Mouse (Mus musculus) midbrain, postnatal 0 days (tissue): ENCODE data around the gene Gper1. TPM values are rescaled to one million over a fixed set of nuclear protein-coding genes. Genes with fewer than 3 reads are reported as not detected.

Source experiments
- ATAC-seq: fragments of 200-750 bp; cut with Nextera tagmentation; 2 replicates; pipeline ENCODE4 v1.8.0; 2017; ENCODE audit warnings: moderate number of reproducible peaks, mild to moderate bottlenecking, moderate TSS enrichment, moderate library complexity; ENCODE audit not compliant: low FRiP score
- DNase-seq: peaks from one replicate; pipeline ENCODE4 v3.0.0-alpha.2; 2015; ENCODE audit warnings: low spot score
- H3K27ac ChIP-seq: fragments of 300-500 bp; sonication (generic); 2 replicates; pipeline ENCODE4 v1.5.1; 2014; ENCODE audit warnings: low read depth, mild to moderate bottlenecking, low read length, mixed read lengths
- H3K27me3 ChIP-seq: fragments of 300-500 bp; sonication (generic); 2 replicates; pipeline ENCODE4 v1.6.1; 2014; ENCODE audit warnings: low read length, control low read depth, mixed read lengths; ENCODE audit not compliant: insufficient read depth
- H3K36me3 ChIP-seq: fragments of 300-500 bp; sonication (generic); 2 replicates; pipeline ENCODE4 v1.6.1; 2014; ENCODE audit warnings: low read length, control low read depth, mixed read lengths; ENCODE audit not compliant: insufficient read depth
- H3K4me1 ChIP-seq: fragments of 300-500 bp; sonication (generic); 2 replicates; pipeline ENCODE4 v1.6.1; 2014; ENCODE audit warnings: mild to moderate bottlenecking, control low read depth, antibody characterized with exemption, low read length, mixed read lengths; ENCODE audit not compliant: insufficient read depth
- H3K4me2 ChIP-seq: fragments of 300-500 bp; sonication (generic); 2 replicates; pipeline ENCODE4 v1.6.1; 2014; ENCODE audit warnings: low read depth, mild to moderate bottlenecking, low read length, mixed read lengths; ENCODE audit not compliant: poor library complexity, severe bottlenecking
- H3K4me3 ChIP-seq: fragments of 300-500 bp; sonication (generic); 2 replicates; pipeline ENCODE4 v1.5.1; 2014; ENCODE audit warnings: low read depth, mild to moderate bottlenecking, low read length, moderate library complexity
- H3K9ac ChIP-seq: fragments of 300-500 bp; sonication (generic); replicated peaks from 2 replicates; pipeline ENCODE4 v1.6.1; 2014; ENCODE audit warnings: mild to moderate bottlenecking, low read length, moderate library complexity, mixed read lengths; ENCODE audit not compliant: poor library complexity, severe bottlenecking
- H3K9me3 ChIP-seq: fragments of 300-500 bp; sonication (generic); 2 replicates; pipeline ENCODE4 v1.6.1; 2016; ENCODE audit warnings: low read length, control low read depth
- CTCF ChIP-seq: IDR thresholded peaks from 2 replicates; pipeline ENCODE4 v1.5.1; 2016; ENCODE audit warnings: antibody characterized with exemption, mild to moderate bottlenecking
- WGBS: fragments of 180-500 bp; shearing (Covaris S2); extraction: QIAGEN DNeasy Blood & Tissue Kit; methylation state at CpG from one replicate; pipeline ENCODE4 v1.1.7; 2014; 5-methylcytosine and 5-hydroxymethylcytosine counted together
- polyA plus RNA-seq: library from polyadenylated mRNA; unstranded; fragments of >200 nt; fragmentation: Nextera tagmentation; extraction: Ambion mirVana; gene quantifications from 2 replicates; pipeline ENCODE4 v1.2.1, GENCODE M21; 2015
- total RNA-seq: library from RNA; depleted of rRNA; stranded (reverse); fragments of >200 nt; gene quantifications from 2 replicates; pipeline ENCODE4 v1.2.3, GENCODE M21; 2014

Gene Gper1
- total and polyA plus RNA-seq, 2 experiments from 2014 or later, result 5.8 to 8.9 TPM

- TF ChIP-seq CTCF, result no peak
- no peak for ATAC-seq
- H3K9ac ChIP-seq, result no peak overlapping the region
Observed at GRCm38 (mm10) chr5:139418110-139418509, 4.8 kb upstream of the Gper1 start.

GRCm38 (mm10) chr5:139418633-139419032, 4.3 kb upstream of the Gper1 start:
- TF ChIP-seq CTCF, result no peak
- Histone ChIP-seq H3K36me3 (0 out of 2 replicates have a peak, but pooled peaks cover 3% of the 10 kb centered on the region), H3K27me3 (no peaks in the 10 kb centered on the region), H3K27ac (peak overlapping the region; percentile 27), H3K9ac (no peak overlapping the region), H3K4me3 (no peak overlapping the region), H3K4me1 (no peaks in the 10 kb centered on the region; the same call in 1 of the 2 replicates), H3K9me3 (no peaks in the 10 kb centered on the region), H3K4me2 (no peak overlapping the region)
- ATAC-seq, result 0 out of 2 replicates have a peak, but pooled peaks have one; percentile 31
- WGBS, result 18% methylated on average over 3 of the region's 3 CpGs
- DNase-seq, result peak; percentile 85

More at GRCm38 (mm10) chr5:139418110-139418509, 4.8 kb upstream of the Gper1 start:
- no peaks in the 10 kb centered on the region for H3K9me3 ChIP-seq
- H3K27me3 ChIP-seq, result no peaks in the 10 kb centered on the region
- DNase-seq, result no peak
- H3K36me3 ChIP-seq, result 0 out of 2 replicates have a peak, but pooled peaks cover 3% of the 10 kb centered on the region
- no peaks in the 10 kb centered on the region; the same call in 1 of the 2 replicates for H3K4me1 ChIP-seq
- H3K4me3 ChIP-seq, result no peak overlapping the region
- H3K27ac ChIP-seq, result no peak overlapping the region; the same call in 1 of the 2 replicates
- H3K4me2 ChIP-seq, result no peak overlapping the region
- 36% methylated on average over 2 of the region's 2 CpGs for WGBS

- no peaks in the 10 kb centered on the region for H3K36me3 ChIP-seq
- H3K9ac ChIP-seq, result no peak overlapping the region
- TF ChIP-seq CTCF, result no peak
- DNase-seq, result no peak
- no peak for ATAC-seq
- no peak overlapping the region for H3K27ac ChIP-seq
- no peaks in the 10 kb centered on the region for H3K9me3 ChIP-seq
- H3K4me2 ChIP-seq, result no peak overlapping the region
- H3K4me1 ChIP-seq, result peaks cover 4% of the 10 kb centered on the region; the same call in 1 of the 2 replicates
- 88% methylated on average over 9 of the region's 9 CpGs for WGBS
- no peak overlapping the region for H3K4me3 ChIP-seq
- no peaks in the 10 kb centered on the region for H3K27me3 ChIP-seq
Observed at GRCm38 (mm10) chr5:139425198-139425597, 2.2 kb downstream of the Gper1 start.

- TF ChIP-seq CTCF, result no peak
- H3K27ac ChIP-seq, result no peak overlapping the region
- no peaks in the 10 kb centered on the region for H3K27me3 ChIP-seq
- no peaks in the 10 kb centered on the region for H3K9me3 ChIP-seq
- no peaks in the 10 kb centered on the region for H3K36me3 ChIP-seq
- H3K4me2 ChIP-seq, result no peak overlapping the region
- ATAC-seq (no peak), DNase-seq (no peak)
- peaks cover 4% of the 10 kb centered on the region; the same call in 1 of the 2 replicates for H3K4me1 ChIP-seq
- H3K9ac ChIP-seq, result no peak overlapping the region
- WGBS, result 89% methylated on average over 9 of the region's 9 CpGs
- no peak overlapping the region for H3K4me3 ChIP-seq
Observed at GRCm38 (mm10) chr5:139427001-139427400, 4.0 kb downstream of the Gper1 start.

GRCm38 (mm10) chr5:139427989-139428388, 5.0 kb downstream of the Gper1 start:
- H3K9me3 ChIP-seq, result no peaks in the 10 kb centered on the region
- peaks cover 4% of the 10 kb centered on the region; the same call in 1 of the 2 replicates for H3K4me1 ChIP-seq
- no peak overlapping the region for H3K4me3 ChIP-seq
- TF ChIP-seq CTCF, result no peak
- H3K4me2 ChIP-seq, result no peak overlapping the region
- WGBS, result 72% methylated on average over 9 of the region's 9 CpGs
- no peaks in the 10 kb centered on the region for H3K36me3 ChIP-seq
- no peak overlapping the region for H3K27ac ChIP-seq
- no peak for ATAC-seq
- peak; percentile 58 for DNase-seq
- H3K27me3 ChIP-seq, result no peaks in the 10 kb centered on the region
- no peak overlapping the region for H3K9ac ChIP-seq

- Histone ChIP-seq H3K9me3 (no peaks in the 10 kb centered on the region), H3K4me3 (no peak overlapping the region), H3K4me1 (peaks cover 13% of the 10 kb centered on the region), H3K27ac (0 out of 2 replicates have a peak overlapping the region, but pooled peaks have one; percentile 47), H3K36me3 (no peaks in the 10 kb centered on the region), H3K9ac (no peak overlapping the region), H3K4me2 (no peak overlapping the region), H3K27me3 (no peaks in the 10 kb centered on the region)
- DNase-seq, result no peak
- WGBS, result 40% methylated on average over 12 of the region's 12 CpGs
- ATAC-seq, result no peak
- TF ChIP-seq CTCF, result no peak
Observed at GRCm38 (mm10) chr5:139429818-139430341, 6.9 kb downstream of the Gper1 start.
